Mouse (Mus musculus): ENCODE data around the gene Stox2.

Stox2 gene

DNA sequence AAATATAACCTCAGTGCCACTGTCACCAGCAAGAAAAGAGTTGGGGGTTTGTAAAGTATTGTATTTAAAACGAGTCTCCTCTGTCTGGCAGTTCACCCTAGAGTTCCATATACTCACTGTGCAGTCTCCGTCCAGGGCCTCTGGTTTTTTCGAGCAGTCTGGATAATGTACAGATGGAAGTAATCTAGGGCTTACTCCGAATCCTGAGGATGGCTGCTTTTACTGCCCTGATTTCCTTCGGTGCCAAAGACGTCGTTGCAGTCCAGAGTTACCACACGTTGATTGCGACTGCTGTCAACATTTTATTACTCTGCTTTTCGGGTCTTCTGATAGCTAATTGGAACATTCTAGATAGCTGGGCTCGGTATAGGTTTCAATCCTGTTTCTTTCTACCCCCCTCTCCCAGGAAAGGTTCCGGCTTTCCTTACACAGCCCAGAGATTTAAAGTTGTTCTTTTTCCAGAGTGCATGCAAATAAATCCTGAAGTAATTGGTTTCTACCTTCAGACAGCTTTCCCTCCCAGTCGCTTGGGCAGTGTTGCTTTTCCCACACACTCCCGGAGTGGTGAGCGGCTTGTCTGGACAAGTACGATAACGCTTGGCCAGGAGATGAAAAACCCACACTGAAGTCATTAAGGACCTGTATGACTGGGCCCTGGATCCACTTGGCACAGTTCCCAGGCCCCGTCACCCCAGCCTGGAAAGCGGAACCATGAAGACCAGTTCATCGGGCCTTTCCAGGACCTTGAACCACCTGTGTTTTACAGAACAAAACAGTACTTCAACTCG lies 94.1 kb downstream of the Stox2 start:
- DNase-seq: peak; percentile 37 to 40

- no peak for DNase-seq
These were observed 97.1 kb downstream of the Stox2 start for GRCm38 (mm10) chr8:47349082-47349481.

GRCm38 (mm10) chr8:47347809-47348208 lies 98.4 kb downstream of the Stox2 start:
- DNase-seq: no peak

- DNase-seq: no peak
These were observed 100.4 kb downstream of the Stox2 start for GRCm38 (mm10) chr8:47345772-47346103.

DNA sequence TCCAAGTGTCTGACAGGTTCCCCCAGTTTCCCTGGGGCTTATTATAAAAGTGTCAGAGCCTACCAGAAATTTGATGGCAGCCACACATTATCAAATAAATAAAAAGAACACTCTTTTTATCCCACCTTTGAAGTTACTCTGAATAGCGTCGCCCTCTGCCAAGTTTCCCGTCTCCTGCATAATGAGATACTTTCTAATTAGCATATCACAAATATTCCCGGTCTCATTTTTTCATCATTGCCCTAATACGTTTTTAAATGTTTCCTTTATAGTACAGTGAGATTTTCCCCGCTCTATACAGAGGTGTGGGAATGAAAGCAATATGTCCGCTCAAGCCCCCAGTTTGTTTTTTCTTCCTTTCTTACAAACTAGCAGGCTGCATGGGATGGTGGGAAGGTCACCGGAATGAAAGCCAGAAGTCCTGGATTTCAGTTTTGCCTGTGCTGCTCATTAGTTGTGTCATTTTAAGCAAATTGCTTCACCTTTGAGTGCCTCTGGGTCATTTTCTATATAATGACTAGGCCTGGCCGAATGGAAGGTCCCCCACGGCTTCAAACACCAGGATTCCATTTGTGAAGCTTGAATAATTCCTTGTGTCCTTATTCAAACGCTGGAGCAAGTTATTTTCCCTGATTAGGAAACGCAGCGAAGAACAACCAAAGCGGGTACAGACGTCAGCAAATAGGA lies 100.9 kb downstream of the Stox2 start:
- DNase-seq: no peak

DNA sequence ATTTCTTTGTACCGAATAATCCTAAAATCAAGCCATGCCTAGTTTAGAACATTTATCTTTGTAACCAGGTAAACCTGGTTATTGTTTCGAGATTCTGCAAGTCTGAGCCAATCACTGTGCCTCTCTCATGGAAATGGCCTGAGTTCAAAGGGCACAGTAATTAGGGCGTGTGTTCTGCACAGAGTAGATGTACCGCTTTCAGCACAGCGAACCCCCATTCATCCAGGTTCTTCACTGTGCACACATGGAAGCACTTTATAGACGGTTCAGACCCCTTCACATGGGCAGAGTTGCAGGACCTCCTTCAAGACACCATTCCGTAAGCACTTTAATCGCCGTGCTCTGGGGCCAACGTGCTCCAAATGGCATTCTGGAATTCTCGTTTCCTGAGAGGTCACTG lies 104.7 kb downstream of the Stox2 start:
- no peak for DNase-seq

DNA sequence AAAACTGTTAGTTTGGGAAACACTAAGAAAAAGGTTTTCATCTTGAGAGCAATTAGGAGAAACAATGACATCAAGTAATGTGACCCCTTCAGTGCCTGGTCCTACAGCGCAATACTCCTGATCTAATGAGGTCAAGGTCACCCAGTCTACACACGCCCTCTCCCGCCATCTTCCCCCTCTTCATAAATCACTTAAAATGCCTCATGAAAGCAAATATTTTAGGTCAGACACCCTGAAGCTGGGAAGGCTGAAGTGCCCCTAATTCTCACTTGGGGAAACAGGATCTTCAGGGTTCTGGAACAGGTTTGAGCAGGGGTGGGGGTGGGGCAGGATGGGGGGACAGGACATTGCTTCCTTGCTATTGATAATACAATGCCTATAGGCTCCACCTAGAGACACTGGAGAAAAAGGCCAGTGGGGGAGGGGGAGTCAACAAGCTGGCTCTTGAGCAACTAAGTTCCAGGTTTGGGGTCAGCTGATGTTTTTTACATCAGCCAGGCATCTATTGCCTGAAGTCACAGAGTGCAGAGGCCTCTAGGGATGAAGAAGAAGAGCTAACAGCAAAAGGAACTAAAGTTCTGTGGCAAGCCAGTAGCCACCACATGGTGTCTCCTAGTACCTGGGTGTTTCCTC lies 107.4 kb downstream of the Stox2 start:
- no peak for DNase-seq

DNA sequence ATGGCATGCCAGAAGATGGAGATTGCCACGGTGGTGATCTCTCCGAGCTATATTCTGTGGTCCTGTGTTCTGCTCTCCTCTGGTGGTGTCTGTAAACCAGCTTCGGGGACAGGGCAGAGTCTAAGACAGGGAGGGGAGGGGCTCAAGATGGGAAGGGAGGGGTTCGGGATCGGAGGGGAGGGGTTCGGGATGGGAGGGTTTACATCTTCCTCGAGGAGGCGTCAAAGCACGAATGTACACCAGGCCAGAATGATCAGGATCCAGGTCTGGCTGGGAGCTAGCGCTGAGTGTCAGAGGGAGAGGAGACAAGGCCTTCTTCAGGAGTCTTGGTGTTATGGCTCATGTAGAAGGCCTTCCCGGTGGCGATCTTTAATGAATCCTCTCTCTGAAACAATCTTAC lies 109.7 kb downstream of the Stox2 start:
- DNase-seq: no peak

- no peak for DNase-seq
These were observed 110.2 kb downstream of the Stox2 start for GRCm38 (mm10) chr8:47335940-47336339.

DNA sequence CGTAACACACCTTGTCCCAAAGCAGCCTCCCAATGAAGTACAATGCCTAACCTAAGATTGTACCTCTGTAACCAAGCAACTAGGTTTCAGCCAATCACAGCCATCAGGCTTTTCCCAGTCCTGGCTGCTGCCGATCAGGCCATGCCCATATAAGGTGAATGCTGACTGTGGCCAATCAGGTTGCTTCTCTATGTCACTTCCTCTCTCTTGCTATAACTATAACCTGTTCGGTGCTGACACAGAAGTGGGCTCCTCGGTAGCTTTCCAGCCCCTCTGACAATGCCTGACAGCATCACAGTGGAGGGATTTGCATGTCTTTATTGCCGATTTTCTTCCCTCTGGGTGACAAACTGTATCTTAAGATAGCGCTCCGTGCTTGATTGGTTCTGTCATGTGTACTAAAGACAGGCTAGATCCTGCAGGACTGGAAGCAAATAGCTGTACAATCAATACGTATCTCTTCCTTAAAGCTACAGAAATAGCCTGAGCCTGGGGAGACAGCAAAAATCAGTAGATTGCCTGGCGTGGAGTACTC lies 111.9 kb downstream of the Stox2 start:
- peak; percentile 24 to 52 for DNase-seq

- DNase-seq: no peak
These were observed 113.2 kb downstream of the Stox2 start for GRCm38 (mm10) chr8:47332941-47333340.

DNA sequence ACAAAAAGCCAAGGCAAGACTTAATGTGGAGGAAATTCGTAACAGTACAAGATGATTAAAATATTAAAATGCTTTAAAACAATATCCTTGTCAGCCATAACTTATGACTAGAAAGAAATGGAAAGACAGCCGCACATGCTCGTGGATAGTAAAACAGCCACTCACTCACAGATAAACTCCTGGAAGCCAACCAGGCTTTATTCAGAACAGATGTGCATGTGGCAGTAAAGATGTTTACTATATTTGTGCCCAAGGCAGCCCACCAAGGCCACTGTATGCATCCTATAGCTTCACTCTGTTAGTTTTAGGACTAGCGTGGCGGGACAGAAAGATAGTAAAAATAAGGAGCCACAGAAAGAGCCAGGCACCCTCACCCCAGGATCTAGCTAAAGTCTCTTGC lies 115.2 kb downstream of the Stox2 start:
- DNase-seq: no peak

DNA sequence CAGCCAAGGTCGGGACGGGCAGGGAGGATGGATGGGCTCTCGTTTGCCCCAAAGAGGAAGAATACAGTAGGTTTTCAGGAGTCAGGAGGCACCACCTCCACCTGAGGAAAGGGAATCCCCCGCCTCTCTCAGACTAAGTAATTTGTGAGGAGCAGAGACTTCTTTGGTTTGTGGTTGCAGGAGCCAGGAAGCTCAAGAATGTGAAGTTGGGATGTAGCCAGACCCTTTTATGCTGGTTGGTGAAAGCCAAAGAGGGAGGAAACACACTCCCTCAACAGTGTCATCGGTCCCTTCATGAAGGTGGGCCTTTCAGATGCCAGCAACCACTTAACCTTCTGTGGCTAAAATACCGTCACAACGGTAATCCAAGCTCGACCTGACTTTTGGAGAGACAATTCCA lies 119.8 kb downstream of the Stox2 start:
- DNase-seq: no peak

GRCm38 (mm10) chr8:47324117-47324820 lies 121.9 kb downstream of the Stox2 start:
- DNase-seq: no peak

DNA sequence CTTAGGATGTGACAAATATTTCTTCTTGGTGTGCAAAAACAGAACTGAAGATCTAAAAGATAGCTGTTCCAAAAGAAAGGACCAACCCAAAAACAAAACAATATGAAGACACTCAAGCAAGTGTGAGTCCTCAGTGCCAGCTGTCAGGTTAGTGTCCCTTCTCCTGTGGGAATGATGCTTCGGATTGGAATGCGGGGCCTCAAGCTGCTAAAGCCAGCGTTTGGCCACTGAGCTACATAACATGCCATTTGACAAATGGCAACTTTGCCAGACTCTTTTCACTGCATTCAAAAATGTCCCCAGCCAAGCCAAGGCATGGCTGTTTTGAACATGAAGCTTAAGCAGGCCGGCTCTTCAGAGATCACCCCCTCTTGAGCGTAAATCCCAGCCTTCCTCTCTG lies 124.9 kb downstream of the Stox2 start:
- DNase-seq: no peak

GRCm38 (mm10) chr8:47320707-47321106 lies 125.5 kb downstream of the Stox2 start:
- DNase-seq: no peak

DNA sequence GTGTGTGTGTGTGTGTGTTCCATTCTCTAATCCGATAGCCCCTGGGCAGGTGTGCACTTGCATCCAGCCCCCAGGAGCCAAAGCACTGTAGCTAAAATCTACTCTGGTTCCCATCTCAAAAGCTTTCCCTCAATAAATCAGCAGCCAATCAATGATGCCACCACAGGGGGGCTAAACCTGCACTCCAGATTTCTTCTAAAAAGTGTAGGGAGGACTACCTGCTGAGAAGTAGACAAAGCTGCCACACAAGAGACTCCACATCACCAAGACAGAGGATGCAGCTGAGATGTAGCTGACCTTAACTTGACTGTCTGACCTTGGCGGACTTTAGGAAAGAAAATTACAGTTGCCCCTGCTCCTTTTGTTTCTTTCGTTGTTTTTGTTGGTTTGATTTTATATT lies 127.7 kb downstream of the Stox2 start:
- no peak for DNase-seq

GRCm38 (mm10) chr8:47308176-47308575 lies 138.0 kb downstream of the Stox2 start:
- no peak for DNase-seq

- no peak for DNase-seq
These were observed 139.8 kb downstream of the Stox2 start for GRCm38 (mm10) chr8:47306372-47306771.

- DNase-seq: no peak
These were observed 140.3 kb downstream of the Stox2 start for GRCm38 (mm10) chr8:47305880-47306279.

DNA sequence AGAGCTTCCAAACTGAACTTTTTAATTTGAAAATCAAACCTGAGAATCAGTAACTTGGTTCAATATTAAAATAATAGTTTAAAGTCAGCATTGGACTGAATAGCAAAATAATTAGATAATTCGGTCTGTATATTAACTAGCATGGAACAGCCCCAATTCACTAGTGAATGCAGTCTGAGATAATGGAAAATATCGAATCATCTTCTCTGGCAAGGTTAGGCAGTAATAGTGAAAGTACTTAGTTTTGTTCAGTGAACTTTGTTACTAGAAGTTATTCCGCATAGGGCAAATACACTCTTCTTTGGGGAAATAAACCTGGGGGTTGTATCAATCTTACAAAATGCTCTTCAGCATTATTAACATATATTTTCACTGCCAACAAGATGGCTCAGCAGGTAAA lies 147.7 kb downstream of the Stox2 start:
- no peak for DNase-seq

DNA sequence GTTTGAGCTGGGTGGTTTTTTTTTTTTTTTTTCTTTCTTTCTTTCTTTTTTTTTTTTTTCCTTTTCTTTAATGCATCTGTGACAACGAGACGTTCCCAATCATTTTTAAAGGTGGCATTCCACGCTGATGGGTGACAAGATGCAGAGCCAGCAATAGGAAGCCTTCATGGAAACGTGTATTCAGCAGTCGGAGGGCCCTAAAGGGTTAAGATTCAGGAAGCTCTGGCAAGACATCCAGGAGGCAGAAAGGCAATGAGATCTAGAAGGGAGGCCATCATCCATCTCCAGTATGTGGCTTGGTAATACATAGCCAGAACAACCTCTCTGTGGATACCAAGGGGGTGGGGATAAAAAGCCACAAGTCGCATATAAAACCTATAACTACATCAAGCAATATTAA lies 156.5 kb downstream of the Stox2 start:
- DNase-seq: no peak

GRCm38 (mm10) chr8:47288866-47289541 lies 157.2 kb downstream of the Stox2 start:
- DNase-seq: peak; percentile 18 to 33
